Mouse (Mus musculus): ENCODE results near the gene Gm21834.

Gm21834 gene

DNA sequence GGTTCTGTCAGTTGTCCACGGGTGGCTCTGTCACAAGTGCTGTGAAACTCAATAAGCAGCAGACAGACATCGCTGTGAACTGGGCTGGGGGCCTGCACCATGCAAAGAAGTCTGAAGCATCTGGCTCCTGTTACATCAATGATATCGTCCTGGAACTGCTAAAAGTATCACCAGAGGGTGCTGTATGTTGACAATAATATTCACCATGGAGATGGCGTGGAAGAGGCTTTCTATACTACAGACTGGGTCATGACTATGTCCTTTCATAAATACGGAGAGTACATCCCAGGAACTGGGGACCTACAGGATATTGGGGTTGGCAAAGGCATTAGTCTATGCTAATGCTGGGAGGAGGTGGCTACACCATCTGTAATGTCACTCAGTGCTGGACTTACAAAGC, at the start of gene Gm21834:
Gene Gm21834, minus strand, starts transcription at position 101 of the 400 bp plus-strand sequence.
- DNase-seq (ENCODE audit: low spot score), result no peak

- DNase-seq (ENCODE audit: low spot score), result no peak
These were observed 46.3 kb upstream of the Gm21834 start for GRCm38 (mm10) chr17:57788161-57788799.

DNA sequence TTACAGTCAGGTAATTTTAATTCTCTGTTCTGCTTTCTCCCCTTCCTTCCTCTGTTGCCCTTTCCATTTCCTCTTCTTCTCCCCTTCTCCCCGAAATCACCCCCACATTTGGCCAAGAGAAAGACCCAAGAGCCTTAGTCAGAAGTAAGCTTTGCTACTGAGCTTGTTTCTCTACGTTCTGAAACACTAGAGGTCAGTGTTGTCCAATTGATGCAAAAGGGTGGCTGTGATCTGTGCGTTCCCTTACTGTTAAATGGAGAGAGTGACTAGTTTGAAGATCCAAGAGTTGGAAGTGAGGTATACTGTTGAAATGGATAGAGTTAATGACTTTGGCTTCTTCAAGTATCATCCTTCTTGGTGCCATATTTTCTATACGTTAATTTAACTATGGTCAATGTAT, 28.9 kb upstream of the Gm21834 start:
- DNase-seq (ENCODE audit: low spot score), result no peak

- peak; percentile 22 for DNase-seq (ENCODE audit: low spot score)
These were observed 26.9 kb upstream of the Gm21834 start, which contains the start of gene Cntnap5c for GRCm38 (mm10) chr17:57768622-57769610. Cntnap5c (plus strand) TSS chr17:57769570.

DNA sequence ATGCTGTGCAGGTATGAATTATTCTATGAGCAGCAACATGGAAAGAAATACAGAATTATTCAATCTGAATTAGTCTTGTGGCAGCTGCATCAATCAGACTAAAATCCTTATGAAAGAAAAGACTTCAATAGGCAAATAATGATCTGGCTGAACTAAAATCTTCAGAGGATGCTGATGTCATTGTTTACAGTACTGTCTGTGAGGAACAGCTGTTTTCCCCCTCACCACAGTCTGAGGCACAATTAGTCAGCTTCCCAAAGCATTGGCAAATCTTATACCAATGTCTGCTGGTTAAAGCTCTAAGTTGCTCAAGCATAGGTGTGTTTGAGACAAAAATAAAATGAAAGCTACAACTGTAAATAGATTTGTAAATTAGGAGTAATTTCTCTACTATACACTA, 25.3 kb upstream of the Gm21834 start:
- DNase-seq (ENCODE audit: low spot score), result no peak

- DNase-seq (ENCODE audit: low spot score), result no peak
These were observed 16.0 kb upstream of the Gm21834 start for GRCm38 (mm10) chr17:57758033-57758432.

- no peak for DNase-seq (ENCODE audit: low spot score)
These were observed 47.2 kb downstream of the Gm21834 start for GRCm38 (mm10) chr17:57694791-57695190.

Data from ovary, postnatal 14 days (tissue).